Mouse (Mus musculus): ENCODE data around the gene H2-Ob.

Gene H2-Ob

GRCm38 (mm10) chr17:34240366-34240765 lies 1.7 kb downstream of the H2-Ob start:
- no peak for DNase-seq (ENCODE audit: low read depth, low spot score)

- DNase-seq (ENCODE audit: low read depth, low spot score): no peak
Measured at GRCm38 (mm10) chr17:34240916-34241315, 2.2 kb downstream of the H2-Ob start.

GRCm38 (mm10) chr17:34244656-34245055 lies 6.0 kb downstream of the H2-Ob start:
- no peak for DNase-seq (ENCODE audit: low read depth, low spot score)

GRCm38 (mm10) chr17:34247047-34247446 lies 8.3 kb downstream of the H2-Ob start:
- DNase-seq (ENCODE audit: low read depth, low spot score): no peak

GRCm38 (mm10) chr17:34248764-34249163 lies 10.1 kb downstream of the H2-Ob start:
- no peak for DNase-seq (ENCODE audit: low read depth, low spot score)

GRCm38 (mm10) chr17:34249361-34249760 lies 10.7 kb downstream of the H2-Ob start:
- DNase-seq (ENCODE audit: low read depth, low spot score): no peak

- no peak for DNase-seq (ENCODE audit: low read depth, low spot score)
Measured at GRCm38 (mm10) chr17:34249878-34250277, 11.2 kb downstream of the H2-Ob start.

- DNase-seq (ENCODE audit: low read depth, low spot score): no peak
Measured at GRCm38 (mm10) chr17:34251666-34252065, 13.0 kb downstream of the H2-Ob start.

- DNase-seq (ENCODE audit: low read depth, low spot score): no peak
Measured at GRCm38 (mm10) chr17:34256501-34256900, 17.8 kb downstream of the H2-Ob start.

- DNase-seq (ENCODE audit: low read depth, low spot score): no peak
Measured at GRCm38 (mm10) chr17:34257594-34258375, 19.1 kb downstream of the H2-Ob start, which contains the start of gene H2-Ab1. Gene H2-Ab1, plus strand, starts transcription at chr17:34257689.

GRCm38 (mm10) chr17:34260551-34260950 lies 21.8 kb downstream of the H2-Ob start:
- DNase-seq (ENCODE audit: low read depth, low spot score): no peak

- peak; percentile 46 for DNase-seq (ENCODE audit: low read depth, low spot score)
Measured at GRCm38 (mm10) chr17:34261502-34261901, 22.8 kb downstream of the H2-Ob start.

GRCm38 (mm10) chr17:34263068-34263467 lies 24.4 kb downstream of the H2-Ob start:
- peak; percentile 71 for DNase-seq (ENCODE audit: low read depth, low spot score)

- no peak for DNase-seq (ENCODE audit: low read depth, low spot score)
Measured at GRCm38 (mm10) chr17:34263811-34264371, 25.2 kb downstream of the H2-Ob start.

- no peak for DNase-seq (ENCODE audit: low read depth, low spot score)
Measured at GRCm38 (mm10) chr17:34264452-34265351, 26.0 kb downstream of the H2-Ob start.

GRCm38 (mm10) chr17:34268262-34268661 lies 29.6 kb downstream of the H2-Ob start:
- no peak for DNase-seq (ENCODE audit: low read depth, low spot score)

GRCm38 (mm10) chr17:34268748-34269147 lies 30.0 kb downstream of the H2-Ob start:
- DNase-seq (ENCODE audit: low read depth, low spot score): no peak

- DNase-seq (ENCODE audit: low read depth, low spot score): no peak
Measured at GRCm38 (mm10) chr17:34269817-34270216, 31.1 kb downstream of the H2-Ob start.

GRCm38 (mm10) chr17:34270230-34270629 lies 31.5 kb downstream of the H2-Ob start:
- DNase-seq (ENCODE audit: low read depth, low spot score): no peak

- DNase-seq (ENCODE audit: low read depth, low spot score): no peak
Measured at GRCm38 (mm10) chr17:34270940-34271339, 32.2 kb downstream of the H2-Ob start.

- no peak for DNase-seq (ENCODE audit: low read depth, low spot score)
Measured at GRCm38 (mm10) chr17:34272102-34272501, 33.4 kb downstream of the H2-Ob start.

GRCm38 (mm10) chr17:34280499-34281038 lies 41.9 kb downstream of the H2-Ob start:
- DNase-seq (ENCODE audit: low read depth, low spot score): no peak
